Mouse (Mus musculus): ENCODE results near the gene Asgr1. TPM values are rescaled to one million over a fixed set of nuclear protein-coding genes. Genes with fewer than 3 reads are reported as not detected.

Asgr1 gene
- total and polyA plus RNA-seq, 3 experiments: 0.31 TPM; not detected in 2

DNA sequence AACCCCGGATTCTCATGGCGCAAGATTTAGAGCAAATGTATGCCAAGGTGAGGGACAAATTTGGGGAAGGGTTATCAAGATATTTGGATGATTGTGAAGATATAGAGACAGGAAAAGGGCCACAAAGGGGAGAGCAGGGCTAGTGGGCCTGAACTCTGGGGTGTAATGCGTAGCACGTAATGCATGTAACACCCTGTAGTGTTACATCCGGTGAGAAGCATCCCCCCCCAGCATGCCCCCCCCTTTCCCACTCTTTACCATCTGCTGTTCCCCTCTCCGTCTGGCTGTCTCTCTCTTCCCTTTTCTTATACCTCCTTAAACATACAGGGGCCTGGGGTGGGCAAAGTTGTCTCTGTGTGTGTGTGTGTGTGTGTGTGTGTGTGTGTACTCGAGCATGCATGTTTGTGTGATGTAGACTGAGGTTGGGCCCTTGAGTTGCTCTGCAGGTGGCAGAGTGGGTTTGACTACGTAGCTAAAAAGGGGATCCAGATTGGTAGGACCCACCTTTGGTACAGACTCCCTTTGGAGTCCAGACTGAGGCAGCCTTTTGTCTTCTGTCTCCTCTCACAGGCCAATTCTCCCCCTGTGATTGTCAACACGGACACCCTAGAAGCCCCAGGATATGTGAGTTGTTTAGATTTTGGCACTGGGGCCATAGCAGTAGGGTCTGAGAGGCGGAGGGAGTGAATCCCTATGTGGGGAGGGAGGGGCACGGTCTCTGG lies 23.9 kb upstream of the Asgr1 start:
- no peak for DNase-seq (ENCODE audit: low read depth, low spot score)
- Histone ChIP-seq H3K4me1 (ENCODE audit: control insufficient read depth in 1 of 2, insufficient read depth in 2 of 2, low read length in 2 of 2) (peaks cover 0 to 9% of the 10 kb centered on the region in 2 experiments; a peak in 2 of 4 replicates), H3K27me3 (ENCODE audit: control insufficient read depth in 1 of 2, insufficient read depth in 2 of 2, low read length in 2 of 2) (no peaks in the 10 kb centered on the region), H3K4me3 (ENCODE audit: control insufficient read depth in 1 of 2, insufficient read depth in 1 of 2, low read depth in 2 of 2, low read length in 2 of 2) (no peak overlapping the region), H3K27ac (ENCODE audit: control insufficient read depth, low read depth, low read length) (no peak overlapping the region), H3K9me3 (replicated peaks; ENCODE audit: insufficient read depth, low read length) (no peaks in the 10 kb centered on the region), H3K79me2 (ENCODE audit: control insufficient read depth, insufficient read depth, low read length, poor library complexity) (no peaks in the 10 kb centered on the region), H3K9ac (ENCODE audit: control insufficient read depth, low read depth, low read length, poor library complexity, severe bottlenecking) (no peak overlapping the region), H3K36me3 (ENCODE audit: control insufficient read depth in 1 of 2, insufficient read depth in 2 of 2, low read length in 2 of 2) (peaks cover 0 to 3% of the 10 kb centered on the region in 2 experiments; a peak in 2 of 4 replicates)
- TF ChIP-seq MAX (IDR thresholded peaks at IDR 0.05; ENCODE audit: low read length): no peak
- TF ChIP-seq E2F4 (IDR thresholded peaks at IDR 0.05; ENCODE audit: borderline replicate concordance, low read depth, low read length): no peak
- no peak for TF ChIP-seq POLR2A (IDR thresholded peaks at IDR 0.05; ENCODE audit: control insufficient read depth in 1 of 2, insufficient read depth in 1 of 2, low read depth in 1 of 2, low read length in 2 of 2, poor library complexity in 1 of 2)
- no peak for TF ChIP-seq RAD21 (IDR thresholded peaks at IDR 0.05; ENCODE audit: low read depth, low read length)
- no peak for TF ChIP-seq SIN3A (IDR thresholded peaks at IDR 0.05; ENCODE audit: low read length)
- no peak for TF ChIP-seq USF2 (IDR thresholded peaks at IDR 0.05; ENCODE audit: borderline replicate concordance in 1 of 2, insufficient read depth in 1 of 2, low read depth in 1 of 2, low read length in 2 of 2)
- TF ChIP-seq GATA1 (IDR thresholded peaks at IDR 0.05; ENCODE audit: low read depth, low read length): no peak
- no peak for TF ChIP-seq MYB (IDR thresholded peaks at IDR 0.05; ENCODE audit: low read depth, low read length)
- no peak for TF ChIP-seq MYC (IDR thresholded peaks at IDR 0.05; ENCODE audit: low read depth, low read length)
- TF ChIP-seq ETS1 (IDR thresholded peaks at IDR 0.05; ENCODE audit: low read depth, low read length): no peak
- TF ChIP-seq JUND (IDR thresholded peaks at IDR 0.05; ENCODE audit: low read depth, low read length): no peak

DNA sequence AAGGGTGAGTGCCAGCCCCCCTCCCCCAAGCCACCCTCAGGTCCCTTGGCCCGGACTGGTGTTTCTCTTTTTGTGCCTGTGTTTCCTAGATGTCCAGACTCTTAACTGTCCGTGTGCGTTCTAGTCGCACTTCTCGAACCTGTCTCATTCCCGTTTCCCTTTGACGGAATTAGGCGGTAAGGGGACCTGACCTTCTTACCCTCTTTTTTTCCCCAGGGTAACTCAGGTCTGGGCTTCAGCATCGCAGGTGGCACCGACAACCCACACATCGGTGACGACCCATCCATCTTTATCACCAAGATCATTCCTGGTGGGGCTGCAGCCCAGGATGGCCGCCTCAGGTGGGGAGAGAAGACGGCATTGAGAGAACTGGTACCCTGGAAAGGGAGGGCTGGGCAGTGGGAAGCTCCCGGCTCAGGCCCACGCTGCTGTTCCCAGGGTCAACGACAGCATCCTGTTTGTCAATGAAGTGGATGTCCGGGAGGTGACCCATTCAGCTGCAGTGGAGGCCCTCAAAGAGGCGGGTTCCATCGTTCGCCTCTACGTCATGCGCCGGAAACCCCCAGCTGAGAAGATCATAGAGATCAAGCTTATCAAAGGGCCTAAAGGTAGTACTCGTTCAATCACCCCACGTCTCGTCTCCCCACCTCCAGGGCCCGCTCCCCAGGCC lies 23.1 kb upstream of the Asgr1 start:
- Histone ChIP-seq H3K36me3 (ENCODE audit: control insufficient read depth in 1 of 2, insufficient read depth in 2 of 2, low read length in 2 of 2) (peaks cover 0 to 3% of the 10 kb centered on the region in 2 experiments; a peak in 2 of 4 replicates), H3K9ac (ENCODE audit: control insufficient read depth, low read depth, low read length, poor library complexity, severe bottlenecking) (no peak overlapping the region), H3K79me2 (ENCODE audit: control insufficient read depth, insufficient read depth, low read length, poor library complexity) (no peaks in the 10 kb centered on the region), H3K4me3 (ENCODE audit: control insufficient read depth in 1 of 2, insufficient read depth in 1 of 2, low read depth in 2 of 2, low read length in 2 of 2) (no peak overlapping the region), H3K9me3 (replicated peaks; ENCODE audit: insufficient read depth, low read length) (no peaks in the 10 kb centered on the region), H3K27me3 (ENCODE audit: control insufficient read depth in 1 of 2, insufficient read depth in 2 of 2, low read length in 2 of 2) (no peaks in the 10 kb centered on the region), H3K27ac (ENCODE audit: control insufficient read depth, low read depth, low read length) (no peak overlapping the region), H3K4me1 (ENCODE audit: control insufficient read depth in 1 of 2, insufficient read depth in 2 of 2, low read length in 2 of 2) (peaks cover 0 to 9% of the 10 kb centered on the region in 2 experiments; a peak in 2 of 4 replicates)
- DNase-seq (ENCODE audit: low read depth, low spot score): no peak
- TF ChIP-seq CTCF (IDR thresholded peaks at IDR 0.05 in 2 of 3, conservative IDR thresholded peaks at IDR 0.05 in 1 of 3; ENCODE audit: control insufficient read depth in 1 of 3, insufficient read depth in 1 of 3, low read depth in 2 of 3, low read length in 3 of 3, poor library complexity in 1 of 3, severe bottlenecking in 1 of 3) (no peak), TAL1 (IDR thresholded peaks at IDR 0.05; ENCODE audit: low read length) (no peak), USF1 (IDR thresholded peaks at IDR 0.05; ENCODE audit: low read depth, low read length) (no peak), GABPA (IDR thresholded peaks at IDR 0.05; ENCODE audit: low read depth, low read length) (no peak), TBP (IDR thresholded peaks at IDR 0.05; ENCODE audit: low read depth, low read length) (no peak), ZKSCAN1 (IDR thresholded peaks at IDR 0.05; ENCODE audit: low read depth, low read length) (no peak), POLR2A (IDR thresholded peaks at IDR 0.05; ENCODE audit: control insufficient read depth in 1 of 2, insufficient read depth in 1 of 2, low read depth in 1 of 2, low read length in 2 of 2, poor library complexity in 1 of 2) (no peak), MYC (IDR thresholded peaks at IDR 0.05; ENCODE audit: low read depth, low read length) (no peak), HCFC1 (IDR thresholded peaks at IDR 0.05; ENCODE audit: low read depth, low read length) (no peak), ZNF384 (IDR thresholded peaks at IDR 0.05; ENCODE audit: low read depth, low read length) (no peak), RCOR1 (IDR thresholded peaks at IDR 0.05; ENCODE audit: low read depth, low read length) (no peak), ETS1 (IDR thresholded peaks at IDR 0.05; ENCODE audit: low read depth, low read length) (no peak), KAT2A (conservative IDR thresholded peaks at IDR 0.05; ENCODE audit: low read depth, low read length) (no peak), GATA1 (IDR thresholded peaks at IDR 0.05; ENCODE audit: low read depth, low read length) (no peak), CHD1 (IDR thresholded peaks at IDR 0.05; ENCODE audit: low read depth, low read length) (no peak), MEF2A (IDR thresholded peaks at IDR 0.05; ENCODE audit: extremely low read depth, insufficient replicate concordance, low read depth, low read length, poor library complexity, severe bottlenecking) (no peak), SIN3A (IDR thresholded peaks at IDR 0.05; ENCODE audit: low read length) (no peak), MAFK (IDR thresholded peaks at IDR 0.05; ENCODE audit: borderline replicate concordance, low read depth, low read length) (no peak)
